Mouse (Mus musculus): ENCODE data around the gene Cep95.

- TF ChIP-seq POLR2A (IDR thresholded peaks at IDR 0.05; ENCODE audit: insufficient read depth, low read depth, low read length) (no peak), CTCF (IDR thresholded peaks at IDR 0.05) (no peak), EP300 (IDR thresholded peaks at IDR 0.05; ENCODE audit: insufficient read depth, low read depth, low read length) (no peak)
Observed at GRCm38 (mm10) chr11:106753314-106753713, 35.7 kb upstream of the Cep95 start.
